Mouse (Mus musculus): ENCODE data around the gene Elp5. TPM values are rescaled to one million over a fixed set of nuclear protein-coding genes. Genes with fewer than 3 reads are reported as not detected.

Gene Elp5
- polyA plus RNA-seq, 1 experiment from 2014 or later = 76.4 TPM

GRCm38 (mm10) chr11:70014880-70015558 is 32.7 kb upstream of the Elp5 start, which contains the start of gene Acadvl:
Gene Acadvl, minus strand, starts transcription at chr11:70015411.
- CTCF ChIA-PET = interaction anchor here (1.5 to 2.4 kb wide), 2 partner anchors 10 to 13 kb away, joined by 7 to 14 read pairs; no protein-coding TSS in a partner anchor
- TF ChIP-seq CTCF (IDR thresholded peaks at IDR 0.05) = no peak
- ATAC-seq (peak; percentile 67), DNase-seq (ENCODE audit: low read depth, low spot score) (no peak)
- POLR2A ChIA-PET = interaction anchor here (0.5 to 1.7 kb wide), 5 partner anchors 12 to 194 kb away, joined by 3 to 7 read pairs (median 6); no protein-coding TSS in a partner anchor
- no peaks in the 10 kb centered on the region for H3K27me3 ChIP-seq
- in situ Hi-C loops (cut with MboI; ENCODE audit: low pct_unique_long_range_greater_than_20kb) = no loop called here

- in situ Hi-C loops (cut with MboI; ENCODE audit: low pct_unique_long_range_greater_than_20kb) = no loop called here
- CTCF ChIA-PET = interaction anchor here (1.5 to 2.4 kb wide), 2 partner anchors 9 to 12 kb away, joined by 7 to 14 read pairs; no protein-coding TSS in a partner anchor
Observed at GRCm38 (mm10) chr11:70014051-70014450, 31.7 kb upstream of the Elp5 start.

GRCm38 (mm10) chr11:70013408-70013807 is 31.1 kb upstream of the Elp5 start:
- in situ Hi-C loops (cut with MboI; ENCODE audit: low pct_unique_long_range_greater_than_20kb) = no loop called here
- H3K27me3 ChIP-seq = no peaks in the 10 kb centered on the region
- DNase-seq (ENCODE audit: low read depth, low spot score) = no peak
- ATAC-seq = no peak
- TF ChIP-seq CTCF (IDR thresholded peaks at IDR 0.05) = no peak
- CTCF ChIA-PET = interaction anchor here (2.4 kb wide), 1 partner anchor 8 kb away, joined by 14 read pairs; no protein-coding TSS in a partner anchor
- POLR2A ChIA-PET = interaction anchor here (0.6 to 1.7 kb wide), 2 partner anchors 10 to 42 kb away, joined by 3 to 6 read pairs; no protein-coding TSS in a partner anchor

More at GRCm38 (mm10) chr11:70014051-70014450, 31.7 kb upstream of the Elp5 start:
- POLR2A ChIA-PET = interaction anchor here (0.6 to 1.7 kb wide), 3 partner anchors 11 to 42 kb away, joined by 3 to 6 read pairs (median 3); no protein-coding TSS in a partner anchor
- ATAC-seq (no peak), DNase-seq (ENCODE audit: low read depth, low spot score) (no peak)
- no peaks in the 10 kb centered on the region for H3K27me3 ChIP-seq
- TF ChIP-seq CTCF (IDR thresholded peaks at IDR 0.05) = no peak

- ATAC-seq = no peak
- no peaks in the 10 kb centered on the region for H3K27me3 ChIP-seq
- DNase-seq (ENCODE audit: low read depth, low spot score) = no peak
- TF ChIP-seq CTCF (IDR thresholded peaks at IDR 0.05) = no peak
- ChIA-PET CTCF (no interaction called here), POLR2A (no interaction called here)
- in situ Hi-C loops (cut with MboI; ENCODE audit: low pct_unique_long_range_greater_than_20kb) = no loop called here
Observed at GRCm38 (mm10) chr11:70012931-70013330, 30.6 kb upstream of the Elp5 start.

GRCm38 (mm10) chr11:70010961-70011360 is 28.6 kb upstream of the Elp5 start:
- in situ Hi-C loops (cut with MboI; ENCODE audit: low pct_unique_long_range_greater_than_20kb) = no loop called here
- no peaks in the 10 kb centered on the region for H3K27me3 ChIP-seq
- POLR2A ChIA-PET = no interaction called here
- CTCF ChIA-PET = interaction anchor here (2.6 kb wide), 1 partner anchor 10 kb away, joined by 8 read pairs; no protein-coding TSS in a partner anchor
- DNase-seq (ENCODE audit: low read depth, low spot score) = no peak
- ATAC-seq = no peak
- TF ChIP-seq CTCF (IDR thresholded peaks at IDR 0.05) = no peak

- H3K27me3 ChIP-seq = no peaks in the 10 kb centered on the region
- DNase-seq (ENCODE audit: low read depth, low spot score) (no peak), ATAC-seq (no peak)
- ChIA-PET POLR2A (no interaction called here), CTCF (interaction anchor here (2.6 kb wide), 1 partner anchor 10 kb away, joined by 8 read pairs; no protein-coding TSS in a partner anchor)
- no peak for TF ChIP-seq CTCF (IDR thresholded peaks at IDR 0.05)
- in situ Hi-C loops (cut with MboI; ENCODE audit: low pct_unique_long_range_greater_than_20kb) = no loop called here
Observed at GRCm38 (mm10) chr11:70010548-70010947, 28.2 kb upstream of the Elp5 start.

GRCm38 (mm10) chr11:70010033-70010432 is 27.7 kb upstream of the Elp5 start:
- ChIA-PET POLR2A (no interaction called here), CTCF (interaction anchor here (1.0 to 2.6 kb wide), 2 partner anchors 11 to 14 kb away, joined by 4 to 8 read pairs; no protein-coding TSS in a partner anchor)
- no peak for TF ChIP-seq CTCF (IDR thresholded peaks at IDR 0.05)
- in situ Hi-C loops (cut with MboI; ENCODE audit: low pct_unique_long_range_greater_than_20kb) = no loop called here
- no peaks in the 10 kb centered on the region for H3K27me3 ChIP-seq
- ATAC-seq (no peak), DNase-seq (ENCODE audit: low read depth, low spot score) (no peak)

- ChIA-PET CTCF (interaction anchor here (1.1 to 2.8 kb wide), 2 partner anchors 9 to 11 kb away, joined by 3 to 14 read pairs; partner anchors contain the start of genes Acadvl and Dlg4), POLR2A (interaction anchor here (1.2 kb wide), 1 partner anchor 9 kb away, joined by 3 read pairs; no protein-coding TSS in a partner anchor)
- no peak for DNase-seq (ENCODE audit: low read depth, low spot score)
Observed at GRCm38 (mm10) chr11:70005521-70005920, 23.2 kb upstream of the Elp5 start.

GRCm38 (mm10) chr11:70002471-70002870 is 20.2 kb upstream of the Elp5 start:
- in situ Hi-C loops (cut with MboI; ENCODE audit: low pct_unique_long_range_greater_than_20kb) = no loop called here
- no peak for TF ChIP-seq CTCF (IDR thresholded peaks at IDR 0.05)
- ATAC-seq = no peak
- ChIA-PET CTCF (interaction anchor here (1.2 to 1.4 kb wide), 2 partner anchors 12 to 14 kb away, joined by 6 to 7 read pairs; partner anchors contain the start of genes Acadvl and Dlg4), POLR2A (interaction anchor here (1.6 kb wide), 1 partner anchor 12 kb away, joined by 6 read pairs; no protein-coding TSS in a partner anchor)
- H3K27me3 ChIP-seq = no peaks in the 10 kb centered on the region
- no peak for DNase-seq (ENCODE audit: low read depth, low spot score)

More at GRCm38 (mm10) chr11:70005521-70005920, 23.2 kb upstream of the Elp5 start:
- no peaks in the 10 kb centered on the region for H3K27me3 ChIP-seq
- in situ Hi-C loops (cut with MboI; ENCODE audit: low pct_unique_long_range_greater_than_20kb) = no loop called here
- ATAC-seq = no peak
- TF ChIP-seq CTCF (IDR thresholded peaks at IDR 0.05) = no peak

GRCm38 (mm10) chr11:70001865-70002264 is 19.5 kb upstream of the Elp5 start:
- in situ Hi-C loops (cut with MboI; ENCODE audit: low pct_unique_long_range_greater_than_20kb) = no loop called here
- ATAC-seq = no peak
- ChIA-PET POLR2A (no interaction called here), CTCF (interaction anchor here (0.6 to 1.4 kb wide), 5 partner anchors 13 to 78 kb away, joined by 3 to 7 read pairs (median 4); partner anchors contain the start of genes Acadvl and Dlg4)
- H3K27me3 ChIP-seq = no peaks in the 10 kb centered on the region
- no peak for DNase-seq (ENCODE audit: low read depth, low spot score)
- no peak for TF ChIP-seq CTCF (IDR thresholded peaks at IDR 0.05)

Data from Patski (cell line).